Mouse (Mus musculus) naive thymus-derived CD4-positive, alpha-beta T cell, adult 2 months (primary cell): ENCODE data around the gene Btbd16.
A peak's percentile ranks its signal among the peaks of the same experiment; 100 is the strongest.

Experiments
- DNase-seq: peaks from one replicate; pipeline ENCODE4 v3.0.0-alpha.2; 2011; ENCODE audit warnings: low read depth

Gene Btbd16

GRCm38 (mm10) chr7:130770707-130771106 is 3.2 kb upstream of the Btbd16 start:
- DNase-seq: peak; percentile 88

- DNase-seq: peak; percentile 74
Measured at GRCm38 (mm10) chr7:130773171-130773830, 568 bp upstream of the Btbd16 start.

GRCm38 (mm10) chr7:130780866-130781419 is 7.1 kb downstream of the Btbd16 start:
- DNase-seq: no peak

- no peak for DNase-seq
Measured at GRCm38 (mm10) chr7:130782501-130783050, 8.7 kb downstream of the Btbd16 start.

GRCm38 (mm10) chr7:130785923-130786575 is 12.2 kb downstream of the Btbd16 start:
- DNase-seq: no peak

- no peak for DNase-seq
Measured at GRCm38 (mm10) chr7:130786708-130787107, 12.8 kb downstream of the Btbd16 start.

GRCm38 (mm10) chr7:130787537-130787936 is 13.7 kb downstream of the Btbd16 start:
- no peak for DNase-seq

GRCm38 (mm10) chr7:130788950-130789349 is 15.1 kb downstream of the Btbd16 start:
- no peak for DNase-seq

- DNase-seq: no peak
Measured at GRCm38 (mm10) chr7:130789456-130789855, 15.6 kb downstream of the Btbd16 start.

- DNase-seq: no peak
Measured at GRCm38 (mm10) chr7:130793671-130794070, 19.8 kb downstream of the Btbd16 start.

- peak; percentile 26 for DNase-seq
Measured at GRCm38 (mm10) chr7:130796786-130797185, 22.9 kb downstream of the Btbd16 start.

- no peak for DNase-seq
Measured at GRCm38 (mm10) chr7:130797524-130797923, 23.7 kb downstream of the Btbd16 start.

GRCm38 (mm10) chr7:130799418-130799817 is 25.5 kb downstream of the Btbd16 start:
- DNase-seq: no peak

- no peak for DNase-seq
Measured at GRCm38 (mm10) chr7:130800681-130801080, 26.8 kb downstream of the Btbd16 start.

- peak; percentile 13 for DNase-seq
Measured at GRCm38 (mm10) chr7:130801811-130802210, 27.9 kb downstream of the Btbd16 start.

GRCm38 (mm10) chr7:130803251-130803825 is 29.5 kb downstream of the Btbd16 start:
- no peak for DNase-seq

GRCm38 (mm10) chr7:130804991-130805390 is 31.1 kb downstream of the Btbd16 start:
- no peak for DNase-seq

GRCm38 (mm10) chr7:130807749-130808148 is 33.9 kb downstream of the Btbd16 start:
- DNase-seq: no peak

GRCm38 (mm10) chr7:130808694-130809093 is 34.8 kb downstream of the Btbd16 start:
- no peak for DNase-seq

GRCm38 (mm10) chr7:130810238-130810637 is 36.4 kb downstream of the Btbd16 start:
- no peak for DNase-seq

- peak; percentile 18 for DNase-seq
Measured at GRCm38 (mm10) chr7:130812407-130812806, 38.5 kb downstream of the Btbd16 start.

GRCm38 (mm10) chr7:130815601-130816000 is 41.7 kb downstream of the Btbd16 start:
- no peak for DNase-seq

GRCm38 (mm10) chr7:130816243-130816642 is 42.4 kb downstream of the Btbd16 start:
- no peak for DNase-seq
